Mouse (Mus musculus) neutrophil, adult 5-6 weeks (primary cell): Measurements from ENCODE around the gene Gm20865. TPM values are rescaled to one million over a fixed set of nuclear protein-coding genes. Genes with fewer than 3 reads are reported as not detected.
"Not testable (repeated sequence)": the region's sequence is repeated elsewhere in the genome, so short reads cannot be mapped to it uniquely, and the experiment has no call there.

ENCODE experiments used
- ATAC-seq: fragments of 151-379, 151-347 bp; 2 replicates; pipeline ENCODE4 v1.8.0; 2017; ENCODE audit warnings: mild to moderate bottlenecking, moderate TSS enrichment; ENCODE audit not compliant: insufficient number of reproducible peaks, poor library complexity, low FRiP score, severe bottlenecking; ENCODE audit errors: extremely low read depth
- total RNA-seq: library from RNA; stranded (forward); fragments of 200-1000 nt; gene quantifications from 2 replicates; pipeline ENCODE4 v1.2.3, GENCODE M21; 2017

The Gm20865 gene
- not detected in 2 replicates for total RNA-seq

DNA sequence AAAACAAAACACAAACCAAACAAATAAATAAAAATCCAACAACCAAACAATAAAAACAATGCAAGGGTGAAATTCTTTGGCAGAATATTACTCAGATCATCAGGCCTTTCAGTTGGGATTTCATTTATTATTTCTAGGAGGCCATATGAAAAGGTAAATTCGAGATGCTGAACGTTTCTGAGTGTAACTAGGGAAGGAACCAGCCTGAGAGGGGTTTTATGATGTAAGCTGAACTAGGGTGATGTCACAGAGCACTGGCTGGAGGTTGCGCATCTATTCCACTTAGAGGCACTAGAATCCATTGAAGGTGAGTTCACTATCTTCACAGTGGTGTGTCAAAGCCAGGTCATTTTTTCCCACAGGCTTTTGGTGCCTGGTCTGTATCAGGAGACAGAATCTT, at the start of gene Gm20865:
TSS of gene Gm20865 (plus strand) at position 301 of the 400 bp plus-strand sequence.
- not testable (repeated sequence) for ATAC-seq

Other genes with a start within 250 kb of the Gm20865 start
- not detected in 2 replicates for gene Gm29866, start 247.9 kb upstream of the Gm20865 start, total RNA-seq
- not detected in 2 replicates for gene Gm20909, start 77.0 kb upstream of the Gm20865 start, total RNA-seq